ENCODE assay signal across 24 mouse cellular contexts in genomic region chr8:50276346-50276745, GRCm38 (mm10).
DNase-seq lines count a peak whose midpoint lies in the region; ATAC-seq lines count a peak whose summit lies in the region.
"Had no signal": no experiment of that assay in that cellular context is flagged by ENCODE, and none has a peak within 500 bp of the region (broad histone marks: within the 10 kb centered on the region; RNA-seq: fewer than 3 reads in every experiment).

No protein-coding gene starts in this region.

- no peak overlapping the region for H3K4me3 ChIP-seq in forebrain, embryonic 13.5 days
- no peak overlapping the region for H3K4me3 ChIP-seq in forebrain, embryonic 11.5 days (ENCODE audit: low read depth, low read length)
- H3K4me3 ChIP-seq: embryonic facial prominence, embryonic 13.5 days; heart, embryonic 13.5 days; hindbrain, embryonic 12.5 days had no signal

- no peak overlapping the region for H3K27ac ChIP-seq in forebrain, embryonic 13.5 days
- H3K27ac ChIP-seq in forebrain, embryonic 11.5 days (ENCODE audit: low read depth, low read length) = no peak overlapping the region
- H3K27ac ChIP-seq: embryonic facial prominence, embryonic 13.5 days; heart, embryonic 13.5 days; hindbrain, embryonic 12.5 days had no signal

- 51% methylated on average over 1 of the region's 1 CpGs for WGBS in forebrain, embryonic 13.5 days
- 76% methylated on average over 1 of the region's 1 CpGs for WGBS in forebrain, embryonic 11.5 days

- no peak for DNase-seq in forebrain, embryonic 11.5 days (ENCODE audit: low spot score)
- DNase-seq in frontal cortex, adult 2 months (ENCODE audit: extremely low spot score in 1 of 2, low spot score in 1 of 2) = peak; percentile 15 to 32
- DNase-seq in frontal cortex, postnatal 25 days (ENCODE audit: low spot score in 2 of 2) = no peak
- DNase-seq in layer of hippocampus, adult 9-11 months = peak; percentile 34
- DNase-seq in layer of hippocampus, postnatal 10 days (ENCODE audit: low spot score in 2 of 2) = no peak
- DNase-seq in telencephalon, adult 2 months (ENCODE audit: low read depth, low spot score) = peak; percentile 50
- DNase-seq in heart, postnatal 4 days = no peak
- DNase-seq: adrenal gland, postnatal 14 days; cerebellum, adult 11 months; cerebellum, adult 9-10 months; cerebellum, postnatal 25 days; gastrocnemius, postnatal 36 days; heart, adult 11 months; heart, postnatal 36 days; kidney, adult 9 months had no signal

- H3K9me3 ChIP-seq in forebrain, embryonic 13.5 days (replicated peaks) = no peaks in the 10 kb centered on the region
- H3K9me3 ChIP-seq in forebrain, embryonic 11.5 days (ENCODE audit: control insufficient read depth, low read length) = no peaks in the 10 kb centered on the region
- H3K9me3 ChIP-seq: embryonic facial prominence, embryonic 13.5 days; heart, embryonic 13.5 days; hindbrain, embryonic 12.5 days had no signal

- H3K36me3 ChIP-seq in forebrain, embryonic 13.5 days (ENCODE audit: poor library complexity, severe bottlenecking) = no peaks in the 10 kb centered on the region
- H3K36me3 ChIP-seq in forebrain, embryonic 11.5 days (ENCODE audit: control insufficient read depth, insufficient read depth, low read length) = no peaks in the 10 kb centered on the region
- H3K36me3 ChIP-seq: embryonic facial prominence, embryonic 13.5 days; heart, embryonic 13.5 days; hindbrain, embryonic 12.5 days had no signal

- H3K27me3 ChIP-seq in forebrain, embryonic 13.5 days = no peaks in the 10 kb centered on the region
- no peaks in the 10 kb centered on the region for H3K27me3 ChIP-seq in forebrain, embryonic 11.5 days (ENCODE audit: control insufficient read depth, insufficient read depth, low read length)
- H3K27me3 ChIP-seq: embryonic facial prominence, embryonic 13.5 days; heart, embryonic 13.5 days; hindbrain, embryonic 12.5 days; Patski had no signal

- peak; percentile 93 for ATAC-seq in forebrain, embryonic 13.5 days
- ATAC-seq in forebrain, embryonic 11.5 days (replicated peaks; ENCODE audit: low FRiP score) = no peak
- ATAC-seq: activated CD4-positive, CD25-positive, alpha-beta regulatory T cell, adult 4 months; hindbrain, embryonic 16.5 days; inflammation-experienced regulatory T-cells, adult 6 months; intestine, postnatal 0 days; Patski had no signal

- no peak overlapping the region for H3K4me2 ChIP-seq in forebrain, embryonic 13.5 days
- no peak overlapping the region for H3K4me2 ChIP-seq in forebrain, embryonic 11.5 days (ENCODE audit: low read depth, low read length, severe bottlenecking)
- H3K4me2 ChIP-seq: embryonic facial prominence, embryonic 13.5 days; heart, embryonic 13.5 days; hindbrain, embryonic 12.5 days had no signal

- H3K4me1 ChIP-seq in forebrain, embryonic 13.5 days = no peaks in the 10 kb centered on the region
- no peaks in the 10 kb centered on the region for H3K4me1 ChIP-seq in forebrain, embryonic 11.5 days (replicated peaks; ENCODE audit: control insufficient read depth, insufficient read depth, low read length)
- H3K4me1 ChIP-seq: embryonic facial prominence, embryonic 13.5 days; heart, embryonic 13.5 days; hindbrain, embryonic 12.5 days had no signal

- no peak overlapping the region for H3K9ac ChIP-seq in forebrain, embryonic 13.5 days
- no peak overlapping the region for H3K9ac ChIP-seq in forebrain, embryonic 11.5 days (ENCODE audit: low read length)
- H3K9ac ChIP-seq: embryonic facial prominence, embryonic 13.5 days; heart, embryonic 13.5 days; hindbrain, embryonic 12.5 days had no signal

Comparison
In these comparisons a context has a peak if more than half of its experiments do, and no peak if none do; other contexts are left out.
1. DNase-seq: peak in frontal cortex, adult 2 months (2 of 2), layer of hippocampus, adult 9-11 months (single experiment) and telencephalon, adult 2 months (single experiment); none in forebrain, embryonic 11.5 days (single experiment), frontal cortex, postnatal 25 days (0 of 2), layer of hippocampus, postnatal 10 days (0 of 2) and heart, postnatal 4 days (single experiment).